Mouse (Mus musculus) kidney, postnatal 4 days (tissue): Measurements from ENCODE around the gene Atl1.

Source experiments
- DNase-seq, 2 experiments: peaks; one replicate each; pipeline ENCODE4 v3.0.0; 2021; ENCODE audit warnings: mixed read lengths in 2 of 2

Gene Atl1

GRCm38 (mm10) chr12:69885170-69885923 lies 7.1 kb upstream of the Atl1 start:
- no peak for DNase-seq

- no peak for DNase-seq
Measured at GRCm38 (mm10) chr12:69887776-69888175, 4.6 kb upstream of the Atl1 start.

- no peak for DNase-seq
Measured at GRCm38 (mm10) chr12:69888345-69888744, 4.1 kb upstream of the Atl1 start.

- DNase-seq: no peak
Measured at GRCm38 (mm10) chr12:69890051-69890450, 2.4 kb upstream of the Atl1 start.

- DNase-seq: peak; percentile 16 to 24
Measured at GRCm38 (mm10) chr12:69890476-69890875, 1.9 kb upstream of the Atl1 start.

GRCm38 (mm10) chr12:69891721-69892120 lies 693 bp upstream of the Atl1 start:
- no peak for DNase-seq

GRCm38 (mm10) chr12:69893927-69894326 lies 1.5 kb downstream of the Atl1 start:
- no peak for DNase-seq

GRCm38 (mm10) chr12:69895046-69895445 lies 2.6 kb downstream of the Atl1 start:
- no peak for DNase-seq

GRCm38 (mm10) chr12:69898119-69898518 lies 5.7 kb downstream of the Atl1 start:
- DNase-seq: no peak

GRCm38 (mm10) chr12:69904991-69905390 lies 12.6 kb downstream of the Atl1 start:
- DNase-seq: no peak

GRCm38 (mm10) chr12:69907667-69908510 lies 15.5 kb downstream of the Atl1 start:
- DNase-seq: peak; percentile 46 to 65

GRCm38 (mm10) chr12:69908511-69908900 lies 16.1 kb downstream of the Atl1 start:
- DNase-seq: peak; percentile 22 to 43

GRCm38 (mm10) chr12:69911906-69912305 lies 19.5 kb downstream of the Atl1 start:
- no peak for DNase-seq

- no peak for DNase-seq
Measured at GRCm38 (mm10) chr12:69912737-69913136, 20.3 kb downstream of the Atl1 start.

- no peak for DNase-seq
Measured at GRCm38 (mm10) chr12:69917870-69918269, 25.5 kb downstream of the Atl1 start.

- no peak for DNase-seq
Measured at GRCm38 (mm10) chr12:69922099-69922498, 29.7 kb downstream of the Atl1 start.

- no peak for DNase-seq
Measured at GRCm38 (mm10) chr12:69923128-69923527, 30.7 kb downstream of the Atl1 start.

GRCm38 (mm10) chr12:69923603-69924002 lies 31.2 kb downstream of the Atl1 start:
- no peak for DNase-seq

- DNase-seq: peak; percentile 40 to 54
Measured at GRCm38 (mm10) chr12:69924012-69924411, 31.6 kb downstream of the Atl1 start.

- DNase-seq: no peak
Measured at GRCm38 (mm10) chr12:69926716-69927115, 34.3 kb downstream of the Atl1 start.

GRCm38 (mm10) chr12:69937731-69938130 lies 45.3 kb downstream of the Atl1 start:
- no peak for DNase-seq

GRCm38 (mm10) chr12:69939291-69939690 lies 46.9 kb downstream of the Atl1 start:
- DNase-seq: peak in 1 of 2 experiments; percentile 8

GRCm38 (mm10) chr12:69941655-69942329 lies 49.4 kb downstream of the Atl1 start:
- no peak for DNase-seq
